Mouse (Mus musculus) neural tube, embryonic 11.5 days (tissue): ENCODE results near the gene Socs3. TPM values are rescaled to one million over a fixed set of nuclear protein-coding genes. Genes with fewer than 3 reads are reported as not detected.

ENCODE experiments used
- ATAC-seq: fragments of 200-750 bp; cut with Nextera tagmentation; 2 replicates; pipeline ENCODE4 v1.8.0; 2017; ENCODE audit warnings: moderate number of reproducible peaks, mild to moderate bottlenecking, moderate TSS enrichment, moderate library complexity; ENCODE audit not compliant: insufficient read depth, low FRiP score, low TSS enrichment
- DNase-seq: peaks from one replicate; pipeline ENCODE4 v3.0.0-alpha.2; 2015; ENCODE audit warnings: low spot score
- H3K27ac ChIP-seq: fragments of 300-500 bp; sonication (generic); 2 replicates; pipeline ENCODE4 v1.5.1; 2014; ENCODE audit warnings: low read depth, mild to moderate bottlenecking, low read length
- H3K27me3 ChIP-seq: fragments of 300-500 bp; sonication (generic); 2 replicates; pipeline ENCODE4 v1.6.1; 2014; ENCODE audit warnings: mild to moderate bottlenecking, low read length, mixed read lengths; ENCODE audit not compliant: control insufficient read depth, insufficient read depth
- H3K36me3 ChIP-seq: fragments of 300-500 bp; sonication (generic); 2 replicates; pipeline ENCODE4 v1.6.1; 2014; ENCODE audit warnings: mild to moderate bottlenecking, low read length, moderate library complexity, mixed read lengths; ENCODE audit not compliant: control insufficient read depth, insufficient read depth
- H3K4me1 ChIP-seq: fragments of 300-500 bp; sonication (generic); 2 replicates; pipeline ENCODE4 v1.6.1; 2014; ENCODE audit warnings: low read length, mixed read lengths; ENCODE audit not compliant: control insufficient read depth, insufficient read depth
- H3K4me2 ChIP-seq: fragments of 300-500 bp; sonication (generic); 2 replicates; pipeline ENCODE4 v1.6.1; 2014; ENCODE audit warnings: low read depth, mild to moderate bottlenecking, moderate library complexity
- H3K4me3 ChIP-seq: fragments of 300-500 bp; sonication (generic); 2 replicates; pipeline ENCODE4 v1.5.1; 2014; ENCODE audit warnings: low read depth, low read length
- H3K9ac ChIP-seq: fragments of 300-500 bp; sonication (generic); 2 replicates; pipeline ENCODE4 v1.6.1; 2014; ENCODE audit warnings: mild to moderate bottlenecking, low read length
- H3K9me3 ChIP-seq: fragments of 300-500 bp; sonication (generic); 2 replicates; pipeline ENCODE4 v1.6.1; 2016; ENCODE audit warnings: low read length; ENCODE audit not compliant: control insufficient read depth
- WGBS: fragments of 180-500 bp; shearing (Covaris S2); extraction: QIAGEN DNeasy Blood & Tissue Kit; methylation state at CpG from one replicate; pipeline ENCODE4 v1.1.7; 2014; 5-methylcytosine and 5-hydroxymethylcytosine counted together
- polyA plus RNA-seq: library from polyadenylated mRNA; unstranded; fragments of >200 nt; fragmentation: Nextera tagmentation; extraction: Ambion mirVana; gene quantifications from 2 replicates; pipeline ENCODE4 v1.2.1, GENCODE M21; 2014

The Socs3 gene
- polyA plus RNA-seq, 1 experiment from 2014 or later: 5.1 TPM

- WGBS: 23% methylated on average over 1 of the region's 1 CpGs
- no peaks in the 10 kb centered on the region for H3K36me3 ChIP-seq
- no peaks in the 10 kb centered on the region for H3K9me3 ChIP-seq
- H3K27ac ChIP-seq: peak overlapping the region; percentile 9; the same call in 1 of the 2 replicates
- peaks cover 25% of the 10 kb centered on the region for H3K27me3 ChIP-seq
- DNase-seq: no peak
- no peak overlapping the region for H3K4me3 ChIP-seq
- H3K4me2 ChIP-seq: peak overlapping the region; percentile 54
- peaks cover 58% of the 10 kb centered on the region for H3K4me1 ChIP-seq
- ATAC-seq: no peak
- no peak overlapping the region; the same call in 1 of the 2 replicates for H3K9ac ChIP-seq
Measured at GRCm38 (mm10) chr11:117964294-117964693, 5.6 kb downstream of the Socs3 start.

DNA sequence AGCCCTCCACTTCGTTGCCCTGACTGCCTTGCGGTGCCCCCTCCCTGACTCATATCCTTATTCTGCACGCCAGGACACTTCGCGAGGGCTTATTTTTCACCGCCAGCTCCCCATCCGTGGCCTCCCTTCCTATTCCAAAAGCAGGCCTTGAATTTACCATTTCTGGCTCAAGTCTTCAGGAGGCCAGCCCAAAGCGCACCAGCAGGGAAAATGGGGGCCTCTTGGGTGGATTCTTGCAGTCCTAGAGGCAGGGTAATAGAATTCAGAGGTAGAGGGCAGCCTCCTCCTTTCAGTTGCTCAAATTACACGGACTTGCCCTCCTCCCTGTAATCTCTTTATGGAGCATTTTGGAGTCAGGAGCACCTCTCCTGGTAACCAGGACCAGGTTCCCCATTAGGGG, 6.0 kb downstream of the Socs3 start:
- H3K4me1 ChIP-seq: peaks cover 58% of the 10 kb centered on the region
- ATAC-seq (no peak), DNase-seq (peak; percentile 34)
- H3K9me3 ChIP-seq: no peaks in the 10 kb centered on the region
- H3K36me3 ChIP-seq: no peaks in the 10 kb centered on the region
- H3K27ac ChIP-seq: peak overlapping the region; percentile 9; the same call in 1 of the 2 replicates
- under 1% methylated on average over 9 of the region's 9 CpGs for WGBS
- peaks cover 25% of the 10 kb centered on the region for H3K27me3 ChIP-seq
- H3K4me2 ChIP-seq: peak overlapping the region; percentile 54
- peak overlapping the region; percentile 29 for H3K4me3 ChIP-seq
- peak overlapping the region; percentile 31 for H3K9ac ChIP-seq

DNA sequence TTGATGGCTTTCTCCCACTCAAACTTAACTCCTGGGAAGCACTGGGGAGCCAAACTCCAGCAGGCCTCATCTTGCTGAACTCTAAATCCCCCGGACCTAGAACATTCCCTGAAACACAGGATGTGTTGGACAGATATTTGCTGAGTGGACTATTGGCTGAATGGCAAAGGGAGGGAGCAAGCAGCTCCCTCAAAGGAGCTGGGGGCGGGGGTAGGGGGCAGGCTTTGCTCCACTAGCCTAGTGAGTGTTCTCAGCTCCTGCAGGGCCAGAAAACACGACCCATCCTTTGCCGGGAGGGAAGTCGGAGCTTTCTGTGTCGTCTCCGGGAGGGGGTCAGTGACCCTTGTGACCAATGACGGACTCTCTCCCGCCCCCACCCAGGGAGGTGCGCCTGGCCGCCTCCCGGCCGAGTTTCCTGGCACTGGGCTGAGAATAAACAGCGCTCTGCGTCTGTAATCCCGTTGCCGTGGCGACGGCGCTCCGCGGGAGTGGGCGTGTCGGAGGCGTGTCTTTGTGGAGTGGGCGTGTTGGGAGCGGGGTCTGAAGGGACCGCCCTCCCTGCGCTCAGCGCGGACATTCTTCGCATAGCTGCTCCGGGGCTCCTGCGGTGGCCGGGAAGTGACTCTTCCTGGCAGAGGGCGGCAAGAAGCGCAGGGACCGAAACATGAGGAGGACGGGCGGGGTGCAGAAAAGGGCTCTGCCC, 6.6 kb downstream of the Socs3 start:
- Histone ChIP-seq H3K27me3 (peaks cover 25% of the 10 kb centered on the region), H3K4me2 (peak overlapping the region; percentile 54), H3K4me1 (peaks cover 56% of the 10 kb centered on the region), H3K9ac (peak overlapping the region; percentile 31), H3K4me3 (peak overlapping the region; percentile 29), H3K9me3 (no peaks in the 10 kb centered on the region), H3K36me3 (no peaks in the 10 kb centered on the region), H3K27ac (peak overlapping the region; percentile 9; the same call in 1 of the 2 replicates)
- WGBS: under 1% methylated on average over 40 of the region's 40 CpGs
- peak; percentile 86 for ATAC-seq
- DNase-seq: peak; percentile 97

DNA sequence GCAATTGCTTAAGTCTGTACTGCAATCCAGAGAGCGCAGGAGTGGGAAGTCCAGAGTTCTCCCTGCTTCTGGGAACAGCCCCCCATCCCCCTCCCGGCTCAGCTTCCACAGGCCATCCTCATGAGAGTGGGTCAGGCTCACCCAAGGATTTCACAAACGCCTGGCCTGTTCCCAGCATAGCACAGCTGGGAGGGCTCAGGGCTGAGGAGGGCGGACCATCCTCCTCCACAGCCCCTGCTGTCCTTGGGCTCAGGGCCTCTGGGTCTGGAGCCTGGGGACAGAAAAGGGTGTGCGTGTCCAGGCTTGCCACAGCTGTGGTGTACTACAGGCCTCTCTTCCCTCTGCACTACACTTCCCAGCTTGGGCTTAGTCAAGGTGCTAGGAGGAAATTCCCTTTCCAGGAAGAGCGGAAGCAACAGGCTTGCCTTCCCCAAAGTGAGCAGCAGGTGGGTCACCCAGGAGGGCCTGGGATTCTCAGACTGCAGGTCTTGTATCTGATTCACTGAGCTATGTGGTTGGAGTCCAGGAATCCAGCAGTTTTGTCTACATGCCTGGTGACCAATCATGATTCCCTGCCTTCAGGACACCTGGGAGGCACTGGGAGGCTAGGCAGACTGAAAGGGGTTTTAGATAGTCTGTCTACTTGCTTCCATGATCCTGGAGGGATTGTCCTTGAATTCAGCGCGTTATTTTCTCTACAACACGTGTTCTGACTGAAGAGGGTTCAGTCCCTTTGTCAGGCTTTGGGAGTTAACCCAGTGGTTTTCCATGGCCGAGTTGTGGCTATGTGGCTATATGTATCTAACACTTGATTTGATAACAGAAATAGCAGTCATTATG, 7.4 kb downstream of the Socs3 start:
- H3K4me1 ChIP-seq: peaks cover 48% of the 10 kb centered on the region
- no peaks in the 10 kb centered on the region for H3K36me3 ChIP-seq
- no peak overlapping the region; the same call in 1 of the 2 replicates for H3K4me2 ChIP-seq
- no peaks in the 10 kb centered on the region for H3K9me3 ChIP-seq
- peak overlapping the region; percentile 24; the same call in 1 of the 2 replicates for H3K9ac ChIP-seq
- H3K27ac ChIP-seq: peak overlapping the region; percentile 9; the same call in 1 of the 2 replicates
- no peak for DNase-seq
- no peak overlapping the region for H3K4me3 ChIP-seq
- no peak for ATAC-seq
- peaks cover 19% of the 10 kb centered on the region for H3K27me3 ChIP-seq
- WGBS: 40% methylated on average over 10 of the region's 10 CpGs

- Histone ChIP-seq H3K9me3 (no peaks in the 10 kb centered on the region), H3K4me3 (no peak overlapping the region), H3K27me3 (0 out of 2 replicates have a peak, but pooled peaks cover 5% of the 10 kb centered on the region), H3K27ac (no peak overlapping the region), H3K36me3 (no peaks in the 10 kb centered on the region), H3K4me1 (peaks cover 33% of the 10 kb centered on the region), H3K9ac (no peak overlapping the region), H3K4me2 (no peak overlapping the region)
- ATAC-seq (no peak), DNase-seq (no peak)
Measured at GRCm38 (mm10) chr11:117960601-117961000, 9.2 kb downstream of the Socs3 start.

- DNase-seq (no peak), ATAC-seq (no peak)
- 61% methylated on average over 17 of the region's 17 CpGs for WGBS
- no peaks in the 10 kb centered on the region for H3K36me3 ChIP-seq
- H3K9me3 ChIP-seq: no peaks in the 10 kb centered on the region
- no peak overlapping the region for H3K4me3 ChIP-seq
- H3K27ac ChIP-seq: no peak overlapping the region
- H3K4me2 ChIP-seq: no peak overlapping the region
- H3K4me1 ChIP-seq: peaks cover 27% of the 10 kb centered on the region
- H3K27me3 ChIP-seq: 0 out of 2 replicates have a peak, but pooled peaks cover 2% of the 10 kb centered on the region
- H3K9ac ChIP-seq: no peak overlapping the region
Measured at GRCm38 (mm10) chr11:117959741-117960381, 10.0 kb downstream of the Socs3 start.

DNA sequence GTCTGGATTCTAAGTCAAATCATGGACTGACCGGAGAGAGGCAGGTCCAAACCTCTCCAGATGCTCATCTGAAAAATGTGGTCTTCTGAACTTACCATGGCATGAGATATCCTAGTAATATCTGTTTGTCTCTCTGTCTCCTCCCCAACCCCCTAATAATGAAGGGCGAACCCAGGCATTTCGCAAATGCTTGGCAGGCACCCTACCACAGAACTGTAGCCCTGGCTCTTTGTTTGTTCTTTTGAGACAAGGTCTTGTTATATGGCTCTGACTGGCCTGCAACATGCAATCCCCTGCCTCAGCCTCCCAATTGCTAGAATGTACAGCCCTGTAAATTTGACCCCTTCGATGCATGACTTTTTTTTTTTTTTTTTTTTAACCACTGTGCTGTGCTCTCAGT, 10.7 kb downstream of the Socs3 start:
- H3K4me1 ChIP-seq: peaks cover 23% of the 10 kb centered on the region
- ATAC-seq: no peak

DNA sequence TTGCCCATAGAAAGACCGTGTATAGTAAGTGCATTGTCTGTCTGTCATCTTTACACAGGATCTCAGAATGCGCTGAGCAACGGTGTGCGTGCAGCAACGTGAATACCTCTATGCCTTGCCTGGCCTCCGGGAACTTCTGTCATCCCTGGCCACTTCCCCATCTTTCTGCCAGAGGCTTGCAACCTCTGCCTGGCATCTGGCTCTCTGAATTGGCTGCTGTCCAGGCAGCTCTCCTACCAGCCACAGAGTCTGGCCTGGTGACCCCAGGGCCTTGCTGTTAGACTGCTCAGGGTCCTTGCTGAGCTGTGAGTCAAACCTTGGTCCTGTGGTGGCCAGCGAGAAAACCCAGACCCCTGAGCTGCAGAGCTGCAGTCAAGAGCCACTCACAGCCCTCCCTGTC, 11.7 kb downstream of the Socs3 start:
- DNase-seq: no peak
- WGBS: 80% methylated on average over 7 of the region's 7 CpGs
- ATAC-seq: no peak
- no peaks in the 10 kb centered on the region for H3K27me3 ChIP-seq
- H3K9me3 ChIP-seq: no peaks in the 10 kb centered on the region
- no peak overlapping the region for H3K4me2 ChIP-seq
- H3K4me3 ChIP-seq: no peak overlapping the region
- H3K4me1 ChIP-seq: peaks cover 19% of the 10 kb centered on the region
- H3K36me3 ChIP-seq: no peaks in the 10 kb centered on the region
- no peak overlapping the region for H3K27ac ChIP-seq
- no peak overlapping the region for H3K9ac ChIP-seq

More for the DNA sequence above, 10.7 kb downstream of the Socs3 start:
- Histone ChIP-seq H3K27me3 (no peaks in the 10 kb centered on the region), H3K4me2 (no peak overlapping the region), H3K4me3 (no peak overlapping the region), H3K27ac (no peak overlapping the region), H3K36me3 (no peaks in the 10 kb centered on the region), H3K9ac (no peak overlapping the region), H3K9me3 (no peaks in the 10 kb centered on the region)
- 90% methylated on average over 4 of the region's 4 CpGs for WGBS
- no peak for DNase-seq
